Mouse (Mus musculus): ENCODE measurements around the gene Efna2. TPM values are rescaled to one million over a fixed set of nuclear protein-coding genes. Genes with fewer than 3 reads are reported as not detected.

The Efna2 gene
- polyA plus RNA-seq, 1 experiment from 2014 or later, result 12.1 TPM

DNA sequence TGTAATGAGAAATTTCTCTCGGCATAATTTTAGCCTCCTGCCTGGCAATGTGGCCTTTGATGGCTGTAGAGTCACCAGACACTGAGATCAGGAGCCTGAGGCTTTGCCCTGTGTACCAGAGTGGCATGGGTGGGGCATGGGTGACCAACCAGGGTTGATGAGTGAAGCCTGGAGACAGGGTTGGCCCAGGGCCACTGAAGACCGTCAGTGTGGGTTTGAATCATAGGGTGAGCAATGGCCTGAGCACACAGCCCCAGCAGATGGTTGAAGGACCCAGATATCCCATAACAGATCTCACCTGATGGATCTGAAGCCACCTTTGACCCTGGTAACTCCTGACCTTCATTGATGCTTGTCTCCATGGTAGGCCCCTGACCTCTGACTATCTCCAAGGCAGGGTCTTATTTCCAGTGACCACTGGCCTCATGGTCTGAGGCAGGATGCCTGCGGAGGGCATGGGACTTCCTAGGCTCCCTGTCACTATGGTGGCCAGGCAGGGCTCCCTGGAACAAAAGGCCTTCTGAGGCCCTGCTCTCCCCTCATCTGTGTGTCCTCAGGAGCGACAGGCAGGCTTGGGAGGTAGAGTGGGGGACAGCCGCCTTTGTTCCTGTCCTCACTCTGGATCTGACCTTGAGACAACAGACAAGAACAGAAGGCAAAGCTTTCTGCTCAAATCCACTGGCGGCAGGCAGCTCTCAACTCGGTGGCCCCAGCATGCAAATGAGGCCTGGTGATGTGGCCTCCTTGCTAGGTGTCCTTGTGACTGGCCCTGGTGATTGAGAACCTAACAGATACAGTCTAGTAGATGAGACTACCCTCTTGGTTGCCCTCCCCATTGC lies 1.6 kb upstream of the Efna2 start:
- Histone ChIP-seq H3K4me1 (replicated peaks; ENCODE audit: control insufficient read depth, insufficient read depth, low read length) (no peaks in the 10 kb centered on the region; the same call in 1 of the 2 replicates), H3K4me3 (ENCODE audit: low read length) (no peak overlapping the region), H3K27ac (ENCODE audit: low read length) (no peak overlapping the region), H3K9ac (ENCODE audit: low read length) (no peak overlapping the region), H3K27me3 (ENCODE audit: control insufficient read depth, insufficient read depth, low read depth, low read length) (no peaks in the 10 kb centered on the region), H3K4me2 (ENCODE audit: low read depth, low read length) (no peak overlapping the region), H3K36me3 (ENCODE audit: control insufficient read depth, insufficient read depth, low read length) (no peaks in the 10 kb centered on the region), H3K9me3 (ENCODE audit: control insufficient read depth, low read length) (no peaks in the 10 kb centered on the region)
- no peak for ATAC-seq (ENCODE audit: low read depth)
- WGBS, result 69% methylated on average over 7 of the region's 7 CpGs

DNA sequence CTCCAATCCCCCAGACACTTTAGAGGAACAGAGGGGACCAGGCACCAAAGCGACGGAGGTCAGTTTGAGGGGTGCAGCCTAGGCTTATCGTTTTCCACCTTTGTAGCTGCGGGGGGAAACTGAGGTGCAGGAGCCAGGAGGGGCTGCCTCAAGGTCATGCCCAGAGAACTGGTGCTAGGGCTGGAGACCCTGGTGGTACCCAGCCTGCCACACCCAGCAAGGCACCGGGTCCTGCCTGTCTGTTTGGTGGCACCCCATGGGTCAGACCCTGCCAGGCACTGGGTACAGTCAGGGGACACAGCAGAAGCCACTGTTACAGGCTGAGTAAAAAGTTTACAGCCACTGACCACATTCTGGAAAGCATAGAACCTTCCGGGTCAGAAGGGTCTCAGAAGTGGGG lies 1.0 kb downstream of the Efna2 start:
- Histone ChIP-seq H3K27me3 (ENCODE audit: control insufficient read depth, insufficient read depth, low read depth, low read length) (no peaks in the 10 kb centered on the region), H3K9ac (ENCODE audit: low read length) (peak overlapping the region; percentile 81), H3K9me3 (ENCODE audit: control insufficient read depth, low read length) (no peaks in the 10 kb centered on the region), H3K36me3 (ENCODE audit: control insufficient read depth, insufficient read depth, low read length) (no peaks in the 10 kb centered on the region), H3K4me2 (ENCODE audit: low read depth, low read length) (peak overlapping the region; percentile 73), H3K4me1 (replicated peaks; ENCODE audit: control insufficient read depth, insufficient read depth, low read length) (no peaks in the 10 kb centered on the region; the same call in 1 of the 2 replicates), H3K4me3 (ENCODE audit: low read length) (peak overlapping the region; percentile 67), H3K27ac (ENCODE audit: low read length) (no peak overlapping the region)
- WGBS, result 37% methylated on average over 6 of the region's 6 CpGs
- ATAC-seq (ENCODE audit: low read depth), result no peak

DNA sequence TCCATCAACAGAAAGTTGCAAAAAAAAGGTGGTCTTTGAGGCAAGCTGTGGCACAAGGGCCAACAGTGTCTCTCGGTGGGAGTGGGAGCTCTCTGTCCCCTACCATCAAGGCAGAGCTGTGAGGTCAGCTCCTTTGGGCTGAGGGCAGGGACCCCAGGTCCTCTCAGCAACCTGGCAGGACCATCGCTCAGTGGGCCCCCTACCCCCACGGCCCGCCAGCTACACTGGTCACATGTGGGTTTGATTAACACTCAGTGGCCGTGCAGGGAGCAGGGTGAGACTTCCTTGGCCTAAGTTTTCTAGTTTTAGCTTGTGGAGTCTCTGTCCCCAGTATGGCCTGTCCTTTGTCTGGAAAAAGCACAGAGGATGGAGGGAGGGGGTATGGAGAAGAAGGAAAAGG lies 1.5 kb downstream of the Efna2 start:
- H3K36me3 ChIP-seq (ENCODE audit: control insufficient read depth, insufficient read depth, low read length), result no peaks in the 10 kb centered on the region
- H3K9me3 ChIP-seq (ENCODE audit: control insufficient read depth, low read length), result no peaks in the 10 kb centered on the region
- WGBS, result 28% methylated on average over 5 of the region's 5 CpGs
- no peak for ATAC-seq (ENCODE audit: low read depth)
- H3K4me3 ChIP-seq (ENCODE audit: low read length), result no peak overlapping the region
- H3K9ac ChIP-seq (ENCODE audit: low read length), result peak overlapping the region; percentile 44; the same call in 1 of the 2 replicates
- H3K4me1 ChIP-seq (replicated peaks; ENCODE audit: control insufficient read depth, insufficient read depth, low read length), result peaks cover 3% of the 10 kb centered on the region; the same call in 1 of the 2 replicates
- H3K27me3 ChIP-seq (ENCODE audit: control insufficient read depth, insufficient read depth, low read depth, low read length), result no peaks in the 10 kb centered on the region
- H3K4me2 ChIP-seq (ENCODE audit: low read depth, low read length), result peak overlapping the region; percentile 73
- H3K27ac ChIP-seq (ENCODE audit: low read length), result no peak overlapping the region

DNA sequence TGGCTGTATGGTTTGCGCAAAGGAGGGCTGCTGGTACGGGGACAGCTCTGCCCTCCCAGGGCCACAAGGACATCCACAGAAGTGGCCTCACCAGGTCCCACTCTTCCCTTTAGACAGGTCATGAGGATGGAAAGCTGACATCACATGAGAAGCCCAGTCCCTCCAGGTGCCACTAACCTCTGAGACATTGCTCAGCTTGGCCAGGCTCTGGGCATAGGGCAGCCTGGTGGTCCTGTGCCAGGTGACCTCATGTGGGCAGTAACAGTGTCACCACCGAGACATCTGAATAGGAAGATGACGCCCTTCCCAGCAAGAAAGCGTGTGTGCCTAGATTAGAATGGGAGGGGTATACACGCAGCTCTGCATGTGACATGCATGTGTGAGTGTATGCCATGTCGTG lies 3.3 kb downstream of the Efna2 start:
- ATAC-seq (ENCODE audit: low read depth), result no peak
- 89% methylated on average over 7 of the region's 7 CpGs for WGBS
- no peak overlapping the region for H3K4me3 ChIP-seq (ENCODE audit: low read length)

DNA sequence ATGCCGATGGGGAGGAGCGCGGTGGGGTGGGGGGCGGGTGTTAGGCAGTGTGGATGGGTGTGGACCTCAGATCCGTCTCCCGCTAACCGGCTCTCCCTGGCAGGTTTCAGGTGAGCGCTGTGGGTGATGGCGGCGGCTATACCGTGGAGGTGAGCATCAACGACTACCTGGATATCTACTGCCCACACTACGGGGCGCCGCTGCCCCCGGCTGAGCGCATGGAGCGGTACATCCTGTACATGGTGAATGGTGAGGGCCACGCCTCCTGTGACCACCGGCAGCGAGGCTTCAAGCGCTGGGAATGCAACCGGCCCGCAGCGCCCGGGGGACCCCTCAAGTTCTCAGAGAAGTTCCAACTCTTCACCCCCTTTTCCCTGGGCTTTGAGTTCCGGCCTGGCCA lies 7.4 kb downstream of the Efna2 start:
- WGBS, result 55% methylated on average over 27 of the region's 27 CpGs
- no peak for ATAC-seq (ENCODE audit: low read depth)
- Histone ChIP-seq H3K4me1 (replicated peaks; ENCODE audit: control insufficient read depth, insufficient read depth, low read length) (peaks cover 16% of the 10 kb centered on the region), H3K36me3 (ENCODE audit: control insufficient read depth, insufficient read depth, low read length) (no peaks in the 10 kb centered on the region), H3K9me3 (ENCODE audit: control insufficient read depth, low read length) (no peaks in the 10 kb centered on the region), H3K27me3 (ENCODE audit: control insufficient read depth, insufficient read depth, low read depth, low read length) (peaks cover 27% of the 10 kb centered on the region), H3K4me3 (ENCODE audit: low read length) (no peak overlapping the region), H3K27ac (ENCODE audit: low read length) (no peak overlapping the region), H3K9ac (ENCODE audit: low read length) (no peak overlapping the region), H3K4me2 (ENCODE audit: low read depth, low read length) (no peak overlapping the region)

More for the DNA sequence above, 3.3 kb downstream of the Efna2 start:
- Histone ChIP-seq H3K27me3 (ENCODE audit: control insufficient read depth, insufficient read depth, low read depth, low read length) (no peaks in the 10 kb centered on the region), H3K4me1 (replicated peaks; ENCODE audit: control insufficient read depth, insufficient read depth, low read length) (peaks cover 3% of the 10 kb centered on the region; the same call in 1 of the 2 replicates), H3K9ac (ENCODE audit: low read length) (no peak overlapping the region), H3K27ac (ENCODE audit: low read length) (no peak overlapping the region), H3K36me3 (ENCODE audit: control insufficient read depth, insufficient read depth, low read length) (no peaks in the 10 kb centered on the region), H3K9me3 (ENCODE audit: control insufficient read depth, low read length) (no peaks in the 10 kb centered on the region), H3K4me2 (ENCODE audit: low read depth, low read length) (no peak overlapping the region)

DNA sequence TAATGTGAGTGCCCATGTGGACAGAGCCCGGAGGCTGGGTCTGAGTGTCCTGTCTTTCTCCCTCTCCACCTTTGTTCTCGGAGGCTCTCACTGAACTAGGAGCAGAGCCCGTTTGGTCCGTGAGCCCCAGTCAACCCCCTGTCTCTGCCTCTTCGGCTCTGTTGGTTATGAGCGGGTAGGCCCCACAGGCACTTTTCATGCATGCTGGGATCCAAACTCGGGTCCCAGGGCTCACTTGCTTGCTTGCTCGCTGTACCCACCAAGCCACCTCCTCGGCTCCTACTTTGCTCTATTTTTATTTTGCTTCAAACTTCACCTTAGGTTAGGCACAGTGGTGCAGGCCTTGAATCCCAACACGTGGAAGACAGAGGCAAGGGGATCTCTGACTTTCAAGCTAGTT lies 8.5 kb downstream of the Efna2 start:
- Histone ChIP-seq H3K9ac (ENCODE audit: low read length) (no peak overlapping the region), H3K4me2 (ENCODE audit: low read depth, low read length) (no peak overlapping the region), H3K27me3 (ENCODE audit: control insufficient read depth, insufficient read depth, low read depth, low read length) (peaks cover 32% of the 10 kb centered on the region), H3K9me3 (ENCODE audit: control insufficient read depth, low read length) (no peaks in the 10 kb centered on the region), H3K4me3 (ENCODE audit: low read length) (no peak overlapping the region), H3K36me3 (ENCODE audit: control insufficient read depth, insufficient read depth, low read length) (no peaks in the 10 kb centered on the region), H3K4me1 (replicated peaks; ENCODE audit: control insufficient read depth, insufficient read depth, low read length) (peaks cover 16% of the 10 kb centered on the region), H3K27ac (ENCODE audit: low read length) (no peak overlapping the region)
- WGBS, result 84% methylated on average over 10 of the region's 10 CpGs
- ATAC-seq (ENCODE audit: low read depth), result no peak

DNA sequence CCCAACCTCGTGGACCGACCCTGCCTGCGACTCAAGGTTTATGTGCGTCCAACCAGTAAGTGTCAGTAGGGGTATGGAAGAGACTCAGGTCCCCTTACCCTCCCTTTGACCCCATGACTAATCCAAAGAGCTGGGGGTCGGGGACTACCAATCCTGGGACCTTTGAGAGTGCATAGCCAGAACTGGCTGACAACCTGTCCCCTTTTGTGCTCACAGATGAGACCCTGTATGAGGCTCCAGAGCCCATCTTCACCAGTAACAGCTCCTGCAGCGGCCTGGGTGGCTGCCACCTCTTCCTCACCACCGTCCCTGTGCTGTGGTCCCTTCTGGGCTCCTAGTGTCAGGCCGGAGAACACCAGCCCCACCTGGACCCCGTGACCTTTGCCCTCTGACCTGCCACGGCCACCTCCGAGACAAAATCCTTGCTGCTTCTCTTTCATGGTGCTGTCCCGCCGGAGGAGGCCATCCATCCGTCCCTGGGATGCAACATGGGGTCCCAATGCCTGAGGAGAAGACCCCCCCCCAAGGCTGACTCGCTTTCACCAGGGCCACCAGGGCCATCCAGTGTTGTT lies 9.3 kb downstream of the Efna2 start:
- 80% methylated on average over 15 of the region's 15 CpGs for whole genome bisulfite sequencing
- no peaks in the 10 kb centered on the region for H3K9me3 ChIP-seq (ENCODE audit: control insufficient read depth, low read length)
- ATAC-seq (ENCODE audit: low read depth), result no peak
- peaks cover 32% of the 10 kb centered on the region for H3K27me3 ChIP-seq (ENCODE audit: control insufficient read depth, insufficient read depth, low read depth, low read length)
- no peaks in the 10 kb centered on the region for H3K36me3 ChIP-seq (ENCODE audit: control insufficient read depth, insufficient read depth, low read length)
- no peak overlapping the region for H3K4me3 ChIP-seq (ENCODE audit: low read length)
- no peak overlapping the region for H3K9ac ChIP-seq (ENCODE audit: low read length)
- H3K4me1 ChIP-seq (replicated peaks; ENCODE audit: control insufficient read depth, insufficient read depth, low read length), result peaks cover 16% of the 10 kb centered on the region
- no peak overlapping the region for H3K27ac ChIP-seq (ENCODE audit: low read length)
- H3K4me2 ChIP-seq (ENCODE audit: low read depth, low read length), result no peak overlapping the region

DNA sequence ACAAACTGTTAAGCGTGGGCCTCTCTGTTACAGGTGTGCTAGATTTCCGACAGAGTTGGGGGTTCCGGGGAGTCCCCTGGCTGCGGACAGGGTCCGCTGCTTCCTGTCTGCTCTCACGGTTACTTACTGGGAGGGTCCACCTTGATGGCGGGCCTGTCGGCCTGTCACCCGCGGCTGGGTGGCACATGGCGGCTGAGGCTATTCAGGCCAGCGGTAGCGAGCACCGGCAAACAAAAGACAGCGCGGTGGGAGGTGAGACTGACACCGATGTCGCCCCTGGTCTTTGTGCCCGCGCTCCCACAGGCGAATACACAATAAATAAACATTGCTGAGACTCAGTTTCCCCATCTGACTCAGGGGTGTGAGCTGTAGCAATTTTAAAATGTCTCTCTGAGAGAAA lies 10.7 kb downstream of the Efna2 start:
- WGBS, result 11% methylated on average over 21 of the region's 21 CpGs
- H3K36me3 ChIP-seq (ENCODE audit: control insufficient read depth, insufficient read depth, low read length), result no peaks in the 10 kb centered on the region
- peaks cover 32% of the 10 kb centered on the region for H3K27me3 ChIP-seq (ENCODE audit: control insufficient read depth, insufficient read depth, low read depth, low read length)
- no peak overlapping the region for H3K27ac ChIP-seq (ENCODE audit: low read length)
- H3K9ac ChIP-seq (ENCODE audit: low read length), result peak overlapping the region; percentile 52
- no peaks in the 10 kb centered on the region for H3K9me3 ChIP-seq (ENCODE audit: control insufficient read depth, low read length)
- peaks cover 16% of the 10 kb centered on the region for H3K4me1 ChIP-seq (replicated peaks; ENCODE audit: control insufficient read depth, insufficient read depth, low read length)
- H3K4me3 ChIP-seq (ENCODE audit: low read length), result peak overlapping the region; percentile 43
- H3K4me2 ChIP-seq (ENCODE audit: low read depth, low read length), result peak overlapping the region; percentile 75
- ATAC-seq (ENCODE audit: low read depth), result no peak

DNA sequence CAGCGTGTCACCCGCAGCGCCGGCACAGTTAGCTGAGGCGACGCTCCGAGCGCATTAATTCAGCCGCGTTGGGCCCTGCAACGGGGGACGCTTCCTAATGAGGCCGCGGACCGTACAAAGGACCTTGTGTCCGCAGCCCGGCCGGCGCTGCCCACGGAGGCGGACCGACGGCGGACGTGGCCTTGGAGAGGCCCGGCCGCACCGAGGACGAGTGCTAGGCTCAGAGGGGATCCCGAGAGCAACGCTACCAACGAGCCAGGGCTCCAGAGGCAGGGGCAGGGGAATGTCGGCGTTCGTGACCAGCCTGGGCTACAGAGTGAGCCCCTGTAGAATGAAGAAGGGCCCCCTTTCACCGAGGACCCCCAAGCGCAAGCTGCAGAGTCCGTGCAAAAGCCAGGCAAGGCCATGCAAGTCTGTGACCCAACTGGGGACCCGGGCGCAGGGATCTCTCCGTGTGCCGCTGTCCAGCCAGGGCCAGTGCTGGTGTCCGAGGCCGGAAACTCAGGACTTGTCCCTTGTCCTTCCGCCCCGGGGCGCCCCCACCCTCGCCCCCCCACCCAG lies 11.3 kb downstream of the Efna2 start:
- ATAC-seq (ENCODE audit: low read depth), result peak; percentile 41
- Histone ChIP-seq H3K9ac (ENCODE audit: low read length) (peak overlapping the region; percentile 52), H3K9me3 (ENCODE audit: control insufficient read depth, low read length) (no peaks in the 10 kb centered on the region), H3K27ac (ENCODE audit: low read length) (no peak overlapping the region), H3K4me2 (ENCODE audit: low read depth, low read length) (peak overlapping the region; percentile 75), H3K36me3 (ENCODE audit: control insufficient read depth, insufficient read depth, low read length) (no peaks in the 10 kb centered on the region), H3K4me1 (replicated peaks; ENCODE audit: control insufficient read depth, insufficient read depth, low read length) (peaks cover 16% of the 10 kb centered on the region), H3K27me3 (ENCODE audit: control insufficient read depth, insufficient read depth, low read depth, low read length) (peaks cover 32% of the 10 kb centered on the region), H3K4me3 (ENCODE audit: low read length) (peak overlapping the region; percentile 43)
- WGBS, result under 1% methylated on average over 44 of the region's 48 CpGs
